Mouse (Mus musculus) lung, embryonic 14.5 days (tissue): Measurements from ENCODE around the gene Mical1. TPM values are rescaled to one million over a fixed set of nuclear protein-coding genes. Genes with fewer than 3 reads are reported as not detected.

Experiments used
- ATAC-seq: fragments of 200-750 bp; cut with Nextera tagmentation; 2 replicates; pipeline ENCODE4 v1.8.0; 2017; ENCODE audit warnings: mild to moderate bottlenecking, moderate TSS enrichment, moderate library complexity; ENCODE audit not compliant: insufficient read depth
- DNase-seq: peaks from one replicate; pipeline ENCODE4 v3.0.0-alpha.2; 2015
- H3K27ac ChIP-seq: fragments of 300-500 bp; sonication (generic); 2 replicates; pipeline ENCODE4 v1.5.1; 2014; ENCODE audit warnings: low read depth, mild to moderate bottlenecking, moderate library complexity
- H3K27me3 ChIP-seq: fragments of 300-500 bp; sonication (generic); 2 replicates; pipeline ENCODE4 v1.6.1; 2014; ENCODE audit warnings: low read length, control low read depth; ENCODE audit not compliant: insufficient read depth
- H3K36me3 ChIP-seq: fragments of 300-500 bp; sonication (generic); 2 replicates; pipeline ENCODE4 v1.6.1; 2014; ENCODE audit warnings: control low read depth; ENCODE audit not compliant: insufficient read depth
- H3K4me1 ChIP-seq: fragments of 300-500 bp; sonication (generic); 2 replicates; pipeline ENCODE4 v1.6.1; 2014; ENCODE audit warnings: antibody characterized with exemption, control low read depth; ENCODE audit not compliant: insufficient read depth
- H3K4me2 ChIP-seq: fragments of 300-500 bp; sonication (generic); 2 replicates; pipeline ENCODE4 v1.6.1; 2014; ENCODE audit warnings: mild to moderate bottlenecking
- H3K4me3 ChIP-seq: fragments of 300-500 bp; sonication (generic); 2 replicates; pipeline ENCODE4 v1.5.1; 2014; ENCODE audit warnings: low read depth, low read length
- H3K9ac ChIP-seq: fragments of 300-500 bp; sonication (generic); 2 replicates; pipeline ENCODE4 v1.6.1; 2014
- H3K9me3 ChIP-seq: fragments of 300-500 bp; sonication (generic); 2 replicates; pipeline ENCODE4 v1.6.1; 2016; ENCODE audit warnings: low read depth, low read length, control low read depth
- CTCF ChIP-seq: IDR thresholded peaks from 2 replicates; pipeline ENCODE4 v1.5.1; 2016; ENCODE audit warnings: antibody characterized with exemption, low read depth
- WGBS: fragments of 180-500 bp; shearing (Covaris S2); extraction: QIAGEN DNeasy Blood & Tissue Kit; methylation state at CpG from one replicate; pipeline ENCODE4 v1.1.7; 2014; 5-methylcytosine and 5-hydroxymethylcytosine counted together
- polyA plus RNA-seq: library from polyadenylated mRNA; unstranded; fragments of >200 nt; fragmentation: Nextera tagmentation; extraction: Ambion mirVana; gene quantifications from 2 replicates; pipeline ENCODE4 v1.2.1, GENCODE M21; 2014

Mical1 gene
- polyA plus RNA-seq, 1 experiment from 2014 or later = 78.7 TPM

DNA sequence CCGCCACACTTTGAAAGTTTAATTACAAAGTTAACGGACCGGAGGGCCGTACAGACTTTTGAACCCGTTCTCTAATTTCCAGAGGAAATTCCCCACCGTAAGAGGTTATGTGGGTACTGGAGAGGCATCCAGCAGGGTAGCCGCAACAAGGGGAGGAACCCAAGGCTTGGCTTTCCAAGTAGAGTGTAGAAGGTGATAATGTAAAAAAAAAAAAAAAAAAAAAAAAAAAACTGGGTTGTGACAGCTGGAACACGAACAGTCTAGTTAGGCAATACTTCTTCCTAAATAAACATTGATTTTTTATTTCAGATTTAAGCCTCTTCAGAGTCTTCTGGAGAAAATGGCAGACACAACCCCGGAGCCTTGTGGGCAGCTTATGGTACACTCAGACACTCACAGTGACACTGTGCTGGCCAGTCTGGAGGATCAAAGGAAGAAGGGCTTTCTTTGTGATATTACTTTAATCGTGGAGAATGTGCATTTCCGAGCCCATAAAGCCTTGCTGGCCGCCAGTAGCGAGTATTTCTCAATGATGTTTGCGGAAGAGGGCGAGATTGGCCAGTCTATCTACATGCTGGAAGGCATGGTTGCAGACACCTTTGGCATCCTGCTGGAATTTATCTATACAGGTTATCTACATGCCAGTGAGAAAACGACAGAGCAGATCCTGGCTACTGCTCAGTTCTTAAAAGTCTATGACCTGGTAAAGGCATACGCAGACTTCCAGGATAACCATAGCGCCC, 25.2 kb upstream of the Mical1 start:
- ATAC-seq = peak; percentile 29; the same call in 1 of the 2 replicates
- H3K27me3 ChIP-seq = no peaks in the 10 kb centered on the region
- H3K4me3 ChIP-seq = peak overlapping the region; percentile 89
- TF ChIP-seq CTCF = no peak
- H3K9me3 ChIP-seq = no peaks in the 10 kb centered on the region
- H3K36me3 ChIP-seq = peaks cover 36% of the 10 kb centered on the region
- H3K4me1 ChIP-seq = peaks cover 7% of the 10 kb centered on the region
- H3K9ac ChIP-seq = peak overlapping the region; percentile 74
- H3K27ac ChIP-seq = peak overlapping the region; percentile 83; the same call in 1 of the 2 replicates
- no peak for DNase-seq
- H3K4me2 ChIP-seq = peak overlapping the region; percentile 82
- 49% methylated on average over 18 of the region's 18 CpGs for WGBS

DNA sequence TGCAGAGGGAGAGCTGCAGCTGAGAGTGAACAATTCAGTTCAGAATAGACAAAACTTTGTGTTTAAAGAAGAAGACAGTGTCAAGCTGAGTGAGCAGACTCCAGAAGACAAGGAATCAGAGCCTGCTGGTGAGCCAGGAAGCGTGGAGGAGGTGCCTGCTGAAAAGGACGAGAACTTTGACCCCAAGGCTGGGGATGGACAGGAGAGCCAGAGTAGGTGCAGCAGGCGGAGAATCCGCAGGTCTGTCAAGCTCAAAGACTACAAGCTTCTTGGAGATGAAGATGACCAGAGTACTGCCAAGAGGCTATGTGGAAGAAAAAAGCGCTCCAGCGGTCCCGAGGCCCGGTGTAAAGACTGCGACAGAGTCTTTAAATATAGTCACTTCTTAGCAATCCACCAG, 24.5 kb upstream of the Mical1 start:
- ATAC-seq (no peak), DNase-seq (no peak)
- 93% methylated on average over 9 of the region's 9 CpGs for WGBS
- no peak for TF ChIP-seq CTCF
- Histone ChIP-seq H3K27me3 (no peaks in the 10 kb centered on the region), H3K4me2 (no peak overlapping the region), H3K9me3 (no peaks in the 10 kb centered on the region), H3K9ac (no peak overlapping the region), H3K4me3 (no peak overlapping the region), H3K4me1 (peaks cover 7% of the 10 kb centered on the region), H3K36me3 (peaks cover 42% of the 10 kb centered on the region), H3K27ac (no peak overlapping the region)

DNA sequence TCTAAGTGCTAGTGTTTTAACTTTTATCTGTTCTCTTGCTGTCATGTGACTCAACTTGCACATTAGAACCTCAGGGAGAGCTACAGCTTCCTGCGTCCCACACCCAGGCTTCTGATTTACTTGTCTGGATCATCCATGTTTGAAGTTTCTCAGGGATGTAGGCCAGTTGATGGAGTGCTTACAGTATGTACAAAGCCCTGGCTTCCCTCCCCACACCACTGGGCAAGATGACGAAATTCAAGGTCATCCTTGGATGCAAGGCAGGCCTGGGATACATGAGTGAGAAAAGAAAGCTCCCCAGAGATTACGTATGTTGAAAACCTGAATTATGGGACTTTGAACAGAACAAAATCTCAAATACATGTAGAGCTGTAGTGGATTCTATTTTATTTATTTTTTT, 23.3 kb upstream of the Mical1 start:
- H3K4me1 ChIP-seq = peaks cover 7% of the 10 kb centered on the region
- peaks cover 45% of the 10 kb centered on the region for H3K36me3 ChIP-seq
- no peak overlapping the region for H3K27ac ChIP-seq
- TF ChIP-seq CTCF = no peak
- no peaks in the 10 kb centered on the region for H3K27me3 ChIP-seq
- no peak overlapping the region for H3K4me2 ChIP-seq
- ATAC-seq (no peak), DNase-seq (no peak)
- 91% methylated on average over 3 of the region's 3 CpGs for WGBS
- no peak overlapping the region for H3K9ac ChIP-seq
- no peaks in the 10 kb centered on the region for H3K9me3 ChIP-seq
- H3K4me3 ChIP-seq = no peak overlapping the region

DNA sequence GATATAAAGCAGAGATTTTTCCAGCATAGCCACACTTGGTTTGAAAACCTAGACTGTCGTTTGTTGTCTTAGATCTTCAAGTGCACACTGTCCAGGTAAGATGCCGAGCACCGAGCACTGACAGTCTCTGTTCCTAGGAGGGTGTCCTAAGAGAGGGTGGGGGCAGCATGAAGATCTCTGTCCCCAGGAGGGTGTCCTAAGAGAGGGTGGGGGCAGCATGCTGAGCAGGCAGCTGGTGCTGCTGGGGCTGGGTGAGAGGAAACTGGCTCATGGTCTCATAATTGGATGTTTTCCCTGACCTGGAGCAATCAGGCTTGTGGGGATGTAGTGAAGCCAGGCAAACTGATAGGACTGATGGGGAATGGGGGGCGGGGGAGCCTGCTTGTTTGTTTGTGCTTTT, 16.1 kb upstream of the Mical1 start:
- 68% methylated on average over 4 of the region's 4 CpGs for WGBS
- peaks cover 47% of the 10 kb centered on the region for H3K36me3 ChIP-seq

DNA sequence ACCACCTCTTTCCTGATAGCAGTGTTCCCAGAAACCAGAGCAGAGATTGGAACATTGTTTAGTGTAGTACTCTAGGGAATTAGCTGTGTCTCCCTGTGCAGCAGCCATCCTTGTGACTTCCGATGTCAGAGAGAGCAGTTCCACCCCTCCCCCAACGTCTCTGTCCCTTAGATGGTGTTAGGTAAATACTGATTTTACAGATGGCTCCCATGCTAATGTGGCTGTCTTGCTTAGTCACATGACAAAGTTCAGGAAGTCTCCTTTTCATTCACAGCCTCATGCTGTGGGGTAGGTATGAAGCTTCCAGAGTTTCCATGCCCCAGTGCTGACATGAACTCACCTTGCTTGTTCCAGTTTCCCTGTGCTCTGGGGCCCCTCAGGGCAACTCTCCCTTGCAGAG, 15.6 kb upstream of the Mical1 start:
- WGBS = 11% methylated on average over 2 of the region's 2 CpGs
- Histone ChIP-seq H3K36me3 (peaks cover 42% of the 10 kb centered on the region), H3K27ac (no peak overlapping the region), H3K4me2 (no peak overlapping the region), H3K9me3 (no peaks in the 10 kb centered on the region), H3K4me3 (no peak overlapping the region), H3K27me3 (no peaks in the 10 kb centered on the region), H3K9ac (no peak overlapping the region), H3K4me1 (no peaks in the 10 kb centered on the region)
- no peak for DNase-seq
- TF ChIP-seq CTCF = no peak
- ATAC-seq = no peak

More for the DNA sequence above, 16.1 kb upstream of the Mical1 start:
- H3K4me3 ChIP-seq = no peak overlapping the region
- no peak overlapping the region for H3K27ac ChIP-seq
- no peak overlapping the region for H3K9ac ChIP-seq
- no peak for TF ChIP-seq CTCF
- no peak overlapping the region for H3K4me2 ChIP-seq
- H3K9me3 ChIP-seq = no peaks in the 10 kb centered on the region
- H3K4me1 ChIP-seq = no peaks in the 10 kb centered on the region
- H3K27me3 ChIP-seq = no peaks in the 10 kb centered on the region
- ATAC-seq (no peak), DNase-seq (no peak)

DNA sequence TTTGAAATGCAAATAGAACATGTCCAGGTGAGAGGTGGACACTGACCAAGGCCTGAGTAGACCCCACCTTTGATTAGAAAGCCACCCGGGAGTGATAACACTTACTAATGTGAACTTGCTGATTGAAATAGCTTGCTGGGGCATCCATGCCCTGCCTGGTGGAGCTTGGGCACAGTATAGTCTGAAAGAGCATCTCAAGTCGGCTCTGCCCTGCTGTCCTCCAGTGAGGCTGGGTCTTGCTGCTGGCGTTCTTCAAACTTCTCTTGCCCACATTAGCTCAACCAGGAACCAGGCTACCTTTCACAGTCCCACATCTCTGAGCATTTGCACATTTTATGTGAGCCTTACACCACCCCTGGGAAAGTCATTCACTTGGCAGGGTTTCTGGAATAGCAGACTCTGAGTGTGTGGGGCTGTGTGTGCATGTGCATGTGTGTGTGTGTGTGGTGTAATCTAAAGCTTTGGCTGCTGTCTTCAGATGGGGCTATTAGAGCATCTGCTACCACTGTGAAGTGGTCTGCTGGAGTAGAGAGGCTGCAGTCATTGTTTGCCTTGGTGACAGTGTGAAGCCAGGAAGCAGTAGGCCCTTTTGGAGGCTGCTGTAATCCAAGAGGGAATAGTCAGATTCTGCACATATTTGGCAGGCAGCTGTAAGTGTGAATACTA, 14.9 kb upstream of the Mical1 start:
- H3K27ac ChIP-seq = no peak overlapping the region

DNA sequence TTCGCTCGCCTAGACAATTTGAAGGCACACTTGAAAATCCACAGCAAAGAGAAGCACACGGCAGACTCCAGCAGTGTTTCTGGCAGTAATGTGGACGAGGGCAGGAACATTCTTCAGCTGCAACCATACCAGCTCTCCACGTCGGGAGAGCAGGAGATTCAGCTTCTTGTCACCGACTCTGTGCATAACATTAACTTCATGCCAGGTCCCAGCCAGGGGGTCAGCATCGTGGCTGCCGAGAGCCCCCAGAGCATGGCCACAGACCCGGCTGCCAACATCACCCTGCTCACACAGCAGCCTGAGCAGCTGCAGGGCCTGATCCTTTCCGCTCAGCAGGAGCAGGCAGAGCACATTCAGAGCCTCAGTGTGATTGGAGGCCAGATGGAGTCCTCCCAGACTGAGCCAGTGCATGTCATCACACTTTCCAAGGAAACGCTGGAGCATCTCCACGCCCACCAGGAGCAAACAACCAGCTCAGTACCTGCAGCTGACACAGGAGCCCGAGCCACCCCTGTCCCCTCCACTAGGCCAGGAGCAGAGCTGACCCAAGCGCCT, 11.6 kb upstream of the Mical1 start:
- Histone ChIP-seq H3K36me3 (peaks cover 32% of the 10 kb centered on the region), H3K27me3 (no peaks in the 10 kb centered on the region), H3K9ac (no peak overlapping the region), H3K9me3 (no peaks in the 10 kb centered on the region), H3K27ac (no peak overlapping the region), H3K4me1 (no peaks in the 10 kb centered on the region), H3K4me3 (no peak overlapping the region), H3K4me2 (no peak overlapping the region)
- TF ChIP-seq CTCF = no peak
- 56% methylated on average over 15 of the region's 15 CpGs for whole genome bisulfite sequencing
- ATAC-seq (no peak), DNase-seq (no peak)

More for the DNA sequence above, 14.9 kb upstream of the Mical1 start:
- Histone ChIP-seq H3K36me3 (peaks cover 36% of the 10 kb centered on the region), H3K27me3 (no peaks in the 10 kb centered on the region), H3K4me2 (no peak overlapping the region), H3K4me3 (no peak overlapping the region), H3K4me1 (no peaks in the 10 kb centered on the region), H3K9me3 (no peaks in the 10 kb centered on the region), H3K9ac (no peak overlapping the region)
- no peak for TF ChIP-seq CTCF
- no peak for ATAC-seq
- DNase-seq = no peak
- WGBS = 88% methylated on average over 3 of the region's 3 CpGs
